Mouse (Mus musculus) megakaryocyte, adult 5-6 weeks (primary cell): ENCODE measurements at regions not wholly inside any gene's neighbourhood (a gene's known extent, or its start where the extent isn't known, plus 50 kb on each side); places are given as distances from the start of the nearest gene placed in this dataset.

ENCODE experiments used
- ATAC-seq: 2 replicates; pipeline ENCODE4 v1.8.0; 2016; ENCODE audit warnings: mild to moderate bottlenecking, inconsistent platforms; ENCODE audit not compliant: poor library complexity, severe bottlenecking

DNA sequence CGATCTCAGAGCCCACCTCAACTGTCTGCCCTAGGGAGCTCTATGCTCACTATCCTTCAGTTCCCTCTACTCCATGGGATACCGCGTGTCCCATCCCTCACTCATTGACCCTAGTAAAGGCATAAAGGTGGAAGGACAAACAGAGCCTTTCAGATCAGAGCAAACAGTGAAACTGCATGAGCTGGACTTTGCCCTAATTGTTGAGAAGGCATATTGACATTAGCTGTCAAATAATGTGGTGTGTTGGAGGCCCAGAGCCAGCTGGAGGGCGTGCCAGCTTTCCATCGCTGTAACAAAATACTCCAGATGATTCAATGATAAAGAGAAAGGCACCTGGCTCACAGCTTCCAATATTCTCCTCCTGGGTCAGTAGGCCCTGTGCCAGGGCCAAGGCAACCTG, 115.4 kb upstream of the Sh3bp4 start:
- ATAC-seq: no peak

GRCm38 (mm10) chr1:88957061-88957460, 113.2 kb upstream of the Sh3bp4 start:
- ATAC-seq: no peak

DNA sequence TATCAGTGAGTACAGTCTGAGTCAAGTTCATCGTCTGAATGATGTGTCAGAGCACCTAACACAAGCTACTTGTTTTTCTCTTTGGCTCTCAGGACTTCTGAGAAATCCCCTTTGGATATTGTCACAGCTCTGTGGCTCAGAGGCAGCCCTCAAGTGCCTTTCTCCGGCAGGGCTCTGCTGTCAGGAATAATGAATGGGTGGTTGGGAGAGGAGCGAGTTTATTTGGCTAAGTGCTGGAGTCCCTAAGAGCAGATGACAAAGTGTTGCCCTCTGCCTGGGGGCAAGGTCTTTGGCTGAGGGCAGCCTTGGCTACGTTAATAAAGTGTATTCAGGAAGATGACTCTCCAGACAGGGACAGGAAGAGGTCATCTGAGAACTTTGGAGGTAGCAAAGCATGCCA, 110.5 kb upstream of the Sh3bp4 start:
- no peak for ATAC-seq

DNA sequence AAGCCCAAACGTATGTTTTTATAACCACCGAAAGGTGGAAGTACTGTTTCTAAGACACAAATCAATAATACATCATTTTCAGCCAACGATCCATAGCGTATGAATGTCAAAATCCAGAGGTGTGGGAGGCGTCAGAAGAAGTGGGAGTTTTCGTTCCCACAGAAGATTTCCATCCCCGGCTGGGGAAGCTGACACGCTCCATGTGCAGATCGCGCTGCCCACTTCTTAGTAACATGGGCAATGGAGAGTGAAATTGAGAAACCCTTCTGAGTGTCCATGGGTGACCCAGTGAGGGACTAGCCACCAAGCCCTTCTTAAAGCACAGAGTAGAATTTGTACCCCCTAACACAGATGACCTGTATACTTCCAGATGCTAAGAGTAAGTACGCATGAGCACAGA, 110.1 kb upstream of the Sh3bp4 start:
- no peak for ATAC-seq

GRCm38 (mm10) chr1:88964045-88964747, 106.0 kb upstream of the Sh3bp4 start:
- no peak for ATAC-seq

- ATAC-seq: no peak
Observed at GRCm38 (mm10) chr1:88966416-88966815, 103.8 kb upstream of the Sh3bp4 start.

GRCm38 (mm10) chr1:88968142-88968541, 102.1 kb upstream of the Sh3bp4 start:
- ATAC-seq: no peak

GRCm38 (mm10) chr1:88969016-88969415, 101.2 kb upstream of the Sh3bp4 start:
- no peak for ATAC-seq

- ATAC-seq: no peak
Observed at GRCm38 (mm10) chr1:88969630-88970029, 100.6 kb upstream of the Sh3bp4 start.

GRCm38 (mm10) chr1:88976101-88976500, 94.1 kb upstream of the Sh3bp4 start:
- ATAC-seq: no peak

- ATAC-seq: no peak
Observed at GRCm38 (mm10) chr1:88988011-88988695, 82.1 kb upstream of the Sh3bp4 start.

DNA sequence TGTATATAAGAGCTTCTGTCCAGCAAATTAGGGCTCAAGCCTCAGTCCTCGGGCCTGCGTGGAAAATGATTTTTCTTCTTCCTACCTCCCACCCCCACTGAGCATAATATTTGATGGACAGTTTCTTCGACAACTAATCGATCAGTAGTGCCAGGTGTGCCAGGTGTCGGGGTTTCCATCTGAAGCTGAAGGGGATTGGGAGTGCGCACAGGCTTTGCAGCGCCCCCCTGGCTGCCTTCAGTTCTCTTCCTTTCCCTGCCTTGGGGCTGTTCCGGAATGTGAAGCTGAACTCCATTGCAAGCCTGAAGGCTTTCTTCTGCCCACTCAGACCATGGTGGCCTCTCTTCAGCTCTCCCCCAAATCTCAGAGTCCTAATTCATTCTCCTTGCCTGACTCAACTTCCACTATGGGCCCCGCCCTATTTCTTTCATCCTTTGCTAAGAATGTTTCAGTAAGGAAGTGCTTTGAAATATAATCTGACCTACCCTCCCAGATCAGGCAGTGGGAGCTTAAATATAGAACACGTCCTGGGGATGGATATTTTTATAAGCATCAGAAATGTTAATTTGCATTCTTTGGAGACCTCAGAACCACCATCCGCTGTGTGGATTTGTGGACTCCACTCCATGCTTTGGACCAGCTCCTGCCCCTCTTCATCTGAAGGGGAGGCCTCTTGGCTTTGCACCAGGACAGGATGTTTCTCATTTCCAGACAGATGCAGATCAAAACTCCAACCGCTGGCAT, 75.5 kb upstream of the Sh3bp4 start:
- no peak for ATAC-seq

DNA sequence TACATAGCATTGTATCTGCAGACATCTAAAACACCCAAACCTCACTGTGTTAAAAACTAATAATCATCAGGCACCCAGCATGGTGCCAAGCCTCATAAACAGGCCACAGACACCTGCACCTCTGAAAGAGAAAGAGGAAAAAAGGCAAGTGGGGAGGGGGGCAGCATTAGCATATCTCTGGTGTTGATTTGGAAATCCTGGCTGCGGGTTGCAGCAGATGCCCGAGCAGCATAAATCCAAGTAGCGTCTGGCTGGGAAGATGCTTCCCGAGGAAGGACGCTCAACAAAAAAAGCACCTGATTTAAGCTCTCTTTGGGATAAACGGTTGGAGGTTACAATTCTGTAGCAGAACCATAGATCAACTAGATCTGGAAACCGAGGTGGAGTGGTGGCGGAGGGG, 74.3 kb upstream of the Sh3bp4 start:
- no peak for ATAC-seq

- ATAC-seq: no peak
Observed at GRCm38 (mm10) chr1:88996657-88997056, 73.6 kb upstream of the Sh3bp4 start.

DNA sequence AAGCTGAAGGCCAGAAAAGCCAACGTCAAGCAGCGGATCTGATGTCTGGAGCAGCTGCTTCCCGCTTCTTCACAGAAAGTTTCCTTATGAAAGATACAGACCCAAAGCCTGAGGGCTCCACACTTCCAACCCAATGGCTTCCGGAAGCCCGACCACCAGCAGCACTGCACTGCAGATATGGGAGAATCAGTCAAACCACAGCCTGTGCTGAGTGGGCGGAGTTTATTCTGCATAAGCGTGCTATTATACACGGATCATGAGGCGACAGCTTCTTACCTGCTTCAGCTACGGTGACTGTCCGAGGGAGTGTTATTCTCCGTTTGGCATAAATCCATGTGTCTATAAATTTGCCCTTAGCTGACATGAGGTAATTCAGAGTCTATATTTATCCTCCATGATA, 72.4 kb upstream of the Sh3bp4 start:
- no peak for ATAC-seq

GRCm38 (mm10) chr1:89002326-89002725, 67.9 kb upstream of the Sh3bp4 start:
- no peak for ATAC-seq

GRCm38 (mm10) chr1:89003752-89004151, 66.5 kb upstream of the Sh3bp4 start:
- ATAC-seq: no peak

DNA sequence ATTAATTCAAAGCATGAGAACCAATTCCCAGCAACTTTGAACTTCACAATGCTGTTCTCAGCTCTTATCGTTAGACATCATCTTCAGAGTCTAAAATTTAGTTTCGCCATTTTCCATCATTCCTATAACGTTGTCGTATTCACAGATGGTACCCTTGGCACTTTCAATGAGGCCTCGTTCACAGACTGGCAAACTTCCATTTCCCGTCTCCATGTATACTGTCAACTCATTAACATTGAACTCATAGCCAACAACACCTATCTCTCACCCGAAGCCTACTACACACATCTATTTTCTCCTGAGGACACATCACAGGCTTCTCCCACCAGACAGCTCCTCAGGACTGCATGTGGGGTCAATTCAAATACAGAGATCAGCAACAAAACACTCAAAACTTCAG, 62.7 kb upstream of the Sh3bp4 start:
- ATAC-seq: no peak

DNA sequence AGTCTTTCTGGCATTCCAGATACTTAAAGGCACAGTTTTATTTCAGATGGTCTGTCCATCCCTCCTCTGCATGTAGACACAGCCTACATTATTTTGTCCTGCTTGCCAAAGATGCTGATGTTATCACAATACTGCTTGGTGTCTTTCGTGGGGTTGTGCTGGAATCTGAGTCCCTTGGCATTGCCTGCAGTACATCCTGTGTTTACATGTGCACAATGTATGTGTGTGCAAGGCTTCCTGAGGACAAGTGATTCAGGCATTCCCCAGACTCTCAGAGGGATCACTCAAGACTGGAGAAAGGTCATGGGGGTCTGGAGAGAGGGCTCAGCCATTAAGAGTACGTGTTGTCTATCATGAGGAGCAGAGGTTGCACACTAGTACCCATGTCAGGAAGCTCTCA, 60.0 kb upstream of the Sh3bp4 start:
- no peak for ATAC-seq

DNA sequence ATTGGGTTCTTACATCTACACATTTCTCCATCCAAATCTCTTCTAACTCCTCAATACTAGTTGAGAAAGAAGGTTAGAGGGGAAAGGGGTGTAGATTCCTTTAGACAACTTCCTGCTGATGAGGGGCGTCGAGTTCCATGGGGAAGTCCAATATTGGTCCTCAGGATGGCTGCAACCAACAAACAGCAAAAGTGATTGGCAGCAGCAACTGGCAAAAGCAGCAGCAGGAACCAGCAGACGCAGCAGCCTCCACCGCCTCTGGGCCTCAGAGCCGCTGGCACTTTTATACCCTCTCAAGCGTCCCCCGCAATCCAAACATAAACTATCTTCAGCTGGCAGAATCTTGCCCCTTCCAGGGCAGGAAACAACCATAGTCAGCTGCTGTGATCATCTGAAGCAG, 58.8 kb upstream of the Sh3bp4 start:
- no peak for ATAC-seq

GRCm38 (mm10) chr1:89015385-89015784, 54.8 kb upstream of the Sh3bp4 start:
- ATAC-seq: peak; percentile 61

DNA sequence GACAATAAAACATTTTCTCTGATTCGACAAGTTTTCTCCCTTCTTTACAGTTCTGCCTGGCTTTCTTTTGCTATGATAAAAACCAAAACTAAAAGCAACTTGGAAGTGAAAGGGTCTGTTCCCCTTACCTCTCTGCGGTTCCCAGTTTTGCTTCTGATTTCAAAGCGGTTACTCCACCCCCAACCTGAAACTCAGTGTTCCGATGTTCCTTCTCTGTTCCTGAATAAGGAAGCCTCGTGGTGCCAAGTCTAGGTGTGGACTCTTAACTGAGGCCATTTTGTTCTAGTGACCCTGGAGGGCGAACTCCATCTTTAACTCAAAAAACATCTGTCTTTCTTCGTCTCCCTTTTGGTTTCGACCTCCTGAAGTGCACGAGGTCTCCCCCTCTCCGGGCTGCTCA, 54.4 kb upstream of the Sh3bp4 start:
- peak; percentile 92 for ATAC-seq
